Mouse (Mus musculus): Measurements from ENCODE around the gene Zfp53.

Gene Zfp53

GRCm38 (mm10) chr17:21526270-21526669, 37.5 kb downstream of the Zfp53 start:
- DNase-seq (ENCODE audit: low read depth) = no peak

GRCm38 (mm10) chr17:21530645-21531330, 42.0 kb downstream of the Zfp53 start:
- no peak for DNase-seq (ENCODE audit: low read depth)

- DNase-seq (ENCODE audit: low read depth) = no peak
These were observed 42.8 kb downstream of the Zfp53 start for GRCm38 (mm10) chr17:21531621-21532020.

- DNase-seq (ENCODE audit: low read depth) = no peak
These were observed 43.5 kb downstream of the Zfp53 start for GRCm38 (mm10) chr17:21532101-21532951.

GRCm38 (mm10) chr17:21533961-21534360, 45.2 kb downstream of the Zfp53 start:
- DNase-seq (ENCODE audit: low read depth) = no peak

- no peak for DNase-seq (ENCODE audit: low read depth)
These were observed 45.8 kb downstream of the Zfp53 start for GRCm38 (mm10) chr17:21534460-21535095.

- no peak for DNase-seq (ENCODE audit: low read depth)
These were observed 46.6 kb downstream of the Zfp53 start, which contains the start of gene Zfp52 for GRCm38 (mm10) chr17:21535096-21536001. Gene Zfp52, plus strand, starts transcription at chr17:21535539.

- DNase-seq (ENCODE audit: low read depth) = no peak
These were observed 47.3 kb downstream of the Zfp53 start for GRCm38 (mm10) chr17:21536096-21536495.

GRCm38 (mm10) chr17:21536676-21537075, 47.9 kb downstream of the Zfp53 start:
- no peak for DNase-seq (ENCODE audit: low read depth)

GRCm38 (mm10) chr17:21557831-21558230, 69.0 kb downstream of the Zfp53 start:
- DNase-seq (ENCODE audit: low read depth) = peak; percentile 56
